Mouse (Mus musculus) embryonic facial prominence, embryonic 15.5 days (tissue): ENCODE results near the gene Ttll6. TPM values are rescaled to one million over a fixed set of nuclear protein-coding genes. Genes with fewer than 3 reads are reported as not detected.
A peak's percentile ranks its signal among the peaks of the same experiment; 100 is the strongest.
"Not testable (repeated sequence)": the region's sequence is repeated elsewhere in the genome, so short reads cannot be mapped to it uniquely, and the experiment has no call there.

ENCODE experiments used
- ATAC-seq: fragments of 200-750 bp; cut with Nextera tagmentation; 2 replicates; pipeline ENCODE4 v1.8.0; 2017; ENCODE audit warnings: low read depth, moderate TSS enrichment; ENCODE audit not compliant: insufficient number of reproducible peaks, low FRiP score, low TSS enrichment
- H3K27ac ChIP-seq: fragments of 300-500 bp; sonication (generic); replicated peaks from 2 replicates; pipeline ENCODE4 v1.5.1; 2015; ENCODE audit warnings: mild to moderate bottlenecking, inconsistent platforms
- H3K27me3 ChIP-seq: fragments of 300-500 bp; sonication (generic); 2 replicates; pipeline ENCODE4 v1.6.1; 2015; ENCODE audit warnings: inconsistent platforms
- H3K36me3 ChIP-seq: fragments of 300-500 bp; sonication (generic); 2 replicates; pipeline ENCODE4 v1.6.1; 2015; ENCODE audit warnings: mild to moderate bottlenecking, inconsistent platforms
- H3K4me1 ChIP-seq: fragments of 300-500 bp; sonication (generic); 2 replicates; pipeline ENCODE4 v1.6.1; 2015; ENCODE audit warnings: inconsistent platforms
- H3K4me2 ChIP-seq: fragments of 300-500 bp; sonication (generic); replicated peaks from 2 replicates; pipeline ENCODE4 v1.6.1; 2015; ENCODE audit warnings: mild to moderate bottlenecking, inconsistent platforms
- H3K4me3 ChIP-seq: fragments of 300-500 bp; sonication (generic); replicated peaks from 2 replicates; pipeline ENCODE4 v1.5.1; 2015; ENCODE audit warnings: mild to moderate bottlenecking, inconsistent platforms
- H3K9ac ChIP-seq: fragments of 300-500 bp; sonication (generic); 2 replicates; pipeline ENCODE4 v1.6.1; 2015; ENCODE audit warnings: inconsistent platforms
- H3K9me3 ChIP-seq: fragments of 300-500 bp; sonication (generic); replicated peaks from 2 replicates; pipeline ENCODE4 v1.6.1; 2016; ENCODE audit warnings: inconsistent platforms
- WGBS: fragments of 180-500 bp; shearing (Covaris S2); methylation state at CpG from one replicate; pipeline ENCODE4 v1.1.7; 2015; 5-methylcytosine and 5-hydroxymethylcytosine counted together
- polyA plus RNA-seq: library from polyadenylated mRNA; unstranded; fragments of >200 nt; fragmentation: Nextera tagmentation; extraction: Ambion mirVana; gene quantifications from 2 replicates; pipeline ENCODE4 v1.2.1, GENCODE M21; 2015

The Ttll6 gene
- polyA plus RNA-seq = 1.1 and 2.4 TPM in 2 replicates

- peaks cover 12% of the 10 kb centered on the region; the same call in 1 of the 2 replicates for H3K27me3 ChIP-seq
- no peaks in the 10 kb centered on the region for H3K36me3 ChIP-seq
- peak within 1 kb of the TSS; percentile 40 for H3K4me2 ChIP-seq
- 12% methylated on average over 16 of the region's 16 CpGs for WGBS
- no peak within 1 kb of the TSS for H3K27ac ChIP-seq
- ATAC-seq = peak; percentile 65; the same call in 1 of the 2 replicates
- no peaks in the 10 kb centered on the region for H3K4me1 ChIP-seq
- no peak within 1 kb of the TSS for H3K9ac ChIP-seq
- H3K9me3 ChIP-seq = no peaks in the 10 kb centered on the region
- H3K4me3 ChIP-seq = peak within 1 kb of the TSS; percentile 9
Observed at GRCm38 (mm10) chr11:96133239-96133865, at the start of gene Ttll6. Gene Ttll6, plus strand, starts transcription at chr11:96133786.

- 87% methylated on average over 6 of the region's 6 CpGs for WGBS
- Histone ChIP-seq H3K27me3 (peaks cover 3% of the 10 kb centered on the region; the same call in 1 of the 2 replicates), H3K36me3 (no peaks in the 10 kb centered on the region), H3K9ac (no peak overlapping the region), H3K9me3 (no peaks in the 10 kb centered on the region), H3K4me2 (no peak overlapping the region), H3K4me3 (no peak overlapping the region), H3K4me1 (no peaks in the 10 kb centered on the region), H3K27ac (no peak overlapping the region)
- no peak for ATAC-seq
Observed at GRCm38 (mm10) chr11:96087981-96088380, 45.6 kb upstream of the Ttll6 start.

DNA sequence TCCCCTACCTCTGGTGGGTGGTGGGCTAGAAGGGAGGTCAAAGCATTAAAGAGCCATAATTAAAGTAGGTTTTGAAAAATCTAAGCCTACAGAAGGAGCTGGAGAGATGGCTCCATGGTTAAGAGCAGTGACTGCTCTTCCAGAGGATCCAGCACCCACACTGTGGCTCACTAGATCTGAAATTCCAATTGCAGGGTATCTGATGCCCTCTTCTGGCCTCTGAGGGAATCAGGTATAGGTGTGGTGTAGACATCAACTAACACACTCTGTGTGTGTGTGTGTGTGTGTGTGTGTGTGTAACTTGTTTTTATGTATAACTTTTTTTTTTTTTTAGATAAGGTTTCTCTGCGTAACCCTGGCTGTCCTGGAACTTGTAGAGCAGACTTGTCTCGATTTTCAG is 42.5 kb upstream of the Ttll6 start:
- no peaks in the 10 kb centered on the region for H3K36me3 ChIP-seq
- no peak overlapping the region for H3K9ac ChIP-seq
- no peak overlapping the region for H3K4me3 ChIP-seq
- H3K27me3 ChIP-seq = peaks cover 5% of the 10 kb centered on the region; the same call in 1 of the 2 replicates
- no peak overlapping the region for H3K4me2 ChIP-seq
- no peaks in the 10 kb centered on the region for H3K4me1 ChIP-seq
- WGBS = 53% methylated on average over 2 of the region's 2 CpGs
- H3K27ac ChIP-seq = no peak overlapping the region
- ATAC-seq = no peak
- H3K9me3 ChIP-seq = no peaks in the 10 kb centered on the region

- H3K36me3 ChIP-seq = no peaks in the 10 kb centered on the region
- H3K27me3 ChIP-seq = peaks cover 5% of the 10 kb centered on the region; the same call in 1 of the 2 replicates
- no peak overlapping the region for H3K4me2 ChIP-seq
- H3K4me3 ChIP-seq = no peak overlapping the region
- 32% methylated on average over 7 of the region's 7 CpGs for WGBS
- ATAC-seq = no peak
- no peaks in the 10 kb centered on the region for H3K4me1 ChIP-seq
- no peak overlapping the region for H3K9ac ChIP-seq
- H3K9me3 ChIP-seq = no peaks in the 10 kb centered on the region
- H3K27ac ChIP-seq = 0 out of 2 replicates have a peak overlapping the region, but pooled peaks have one; percentile 22
Observed at GRCm38 (mm10) chr11:96092674-96093291, 40.8 kb upstream of the Ttll6 start.

DNA sequence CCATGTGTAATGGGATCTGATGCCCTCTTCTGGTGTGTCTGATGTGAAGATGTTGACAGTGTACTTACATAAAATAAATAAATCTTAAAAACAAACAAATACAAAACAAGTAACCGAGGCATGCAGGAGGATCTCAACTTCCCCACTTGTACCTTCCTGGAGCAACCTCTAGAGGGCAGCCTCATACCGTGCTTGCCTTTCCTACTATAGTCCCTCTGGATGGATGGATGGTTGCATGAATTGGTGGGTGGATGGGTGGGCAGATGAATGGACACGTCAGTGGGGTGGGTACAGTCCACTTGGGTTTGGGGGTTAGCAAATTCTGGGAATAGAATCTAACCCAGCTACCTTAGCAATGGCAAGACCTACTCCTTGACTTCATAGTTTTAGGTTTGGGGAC is 40.2 kb upstream of the Ttll6 start:
- no peak for ATAC-seq
- H3K27ac ChIP-seq = 0 out of 2 replicates have a peak overlapping the region, but pooled peaks have one; percentile 22
- no peaks in the 10 kb centered on the region for H3K36me3 ChIP-seq
- no peak overlapping the region for H3K4me3 ChIP-seq
- no peaks in the 10 kb centered on the region for H3K9me3 ChIP-seq
- WGBS = 14% methylated on average over 3 of the region's 3 CpGs
- H3K9ac ChIP-seq = no peak overlapping the region
- peaks cover 5% of the 10 kb centered on the region; the same call in 1 of the 2 replicates for H3K27me3 ChIP-seq
- H3K4me1 ChIP-seq = no peaks in the 10 kb centered on the region
- no peak overlapping the region for H3K4me2 ChIP-seq

- Histone ChIP-seq H3K4me3 (no peak overlapping the region), H3K9me3 (no peaks in the 10 kb centered on the region), H3K4me2 (no peak overlapping the region), H3K4me1 (no peaks in the 10 kb centered on the region), H3K36me3 (no peaks in the 10 kb centered on the region), H3K27ac (no peak overlapping the region), H3K9ac (no peak overlapping the region), H3K27me3 (no peaks in the 10 kb centered on the region)
- 44% methylated on average over 1 of the region's 1 CpGs for WGBS
- ATAC-seq = no peak
Observed at GRCm38 (mm10) chr11:96108376-96108775, 25.2 kb upstream of the Ttll6 start.

DNA sequence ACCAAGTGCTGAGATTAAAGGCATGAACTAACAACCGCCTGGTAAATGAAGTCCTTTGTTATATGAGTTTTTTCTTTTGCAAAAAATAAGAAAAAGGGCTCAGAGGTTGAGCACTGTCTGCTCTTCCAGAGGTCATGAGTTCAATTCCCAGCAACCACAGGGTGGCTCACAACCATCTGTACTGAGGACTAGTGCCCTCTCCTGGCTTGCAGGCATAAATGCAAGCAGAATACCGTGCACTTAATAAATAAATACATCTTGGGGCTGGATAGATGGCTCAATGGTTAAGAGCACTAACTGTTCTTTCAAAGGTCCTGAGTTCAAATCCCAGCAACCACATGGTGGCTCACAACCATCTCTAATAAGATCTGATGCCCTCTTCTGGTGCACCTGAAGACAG is 22.6 kb upstream of the Ttll6 start:
- H3K9me3 ChIP-seq, H3K36me3 ChIP-seq, H3K4me1 ChIP-seq, H3K9ac ChIP-seq, H3K27ac ChIP-seq, ATAC-seq, H3K4me2 ChIP-seq, H3K4me3 ChIP-seq, H3K27me3 ChIP-seq: not testable (repeated sequence)
- WGBS = 57% methylated on average over 2 of the region's 2 CpGs

DNA sequence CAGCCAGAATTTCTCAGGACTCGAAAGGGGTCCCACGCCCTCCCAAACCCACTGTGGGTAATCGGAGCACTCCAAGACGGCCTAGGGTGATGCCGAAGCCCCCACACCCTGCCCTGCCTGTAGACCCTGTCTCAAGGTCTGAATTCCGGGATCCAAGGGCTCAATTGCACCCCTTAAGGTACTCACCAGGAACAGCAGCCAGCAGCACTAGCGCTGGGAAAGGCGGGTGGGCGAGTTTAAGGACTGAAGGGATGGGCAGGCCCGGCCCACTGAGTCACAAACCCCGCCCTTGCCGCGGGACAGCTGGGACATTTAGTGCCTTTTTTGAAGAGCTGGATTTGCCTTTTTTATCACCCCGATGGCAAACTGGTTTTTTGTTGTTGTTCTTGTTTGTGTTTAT is 21.8 kb upstream of the Ttll6 start, which contains the start of gene Calcoco2:
TSS of gene Calcoco2 (minus strand) at position 214 of the 400 bp plus-strand sequence.
- no peak within 1 kb of the TSS for H3K4me2 ChIP-seq
- H3K9ac ChIP-seq = no peak within 1 kb of the TSS
- WGBS = 37% methylated on average over 14 of the region's 14 CpGs
- H3K36me3 ChIP-seq = no peaks in the 10 kb centered on the region
- no peaks in the 10 kb centered on the region for H3K4me1 ChIP-seq
- no peak within 1 kb of the TSS for H3K27ac ChIP-seq
- H3K9me3 ChIP-seq = no peaks in the 10 kb centered on the region
- ATAC-seq = no peak
- no peaks in the 10 kb centered on the region for H3K27me3 ChIP-seq
- no peak within 1 kb of the TSS for H3K4me3 ChIP-seq

DNA sequence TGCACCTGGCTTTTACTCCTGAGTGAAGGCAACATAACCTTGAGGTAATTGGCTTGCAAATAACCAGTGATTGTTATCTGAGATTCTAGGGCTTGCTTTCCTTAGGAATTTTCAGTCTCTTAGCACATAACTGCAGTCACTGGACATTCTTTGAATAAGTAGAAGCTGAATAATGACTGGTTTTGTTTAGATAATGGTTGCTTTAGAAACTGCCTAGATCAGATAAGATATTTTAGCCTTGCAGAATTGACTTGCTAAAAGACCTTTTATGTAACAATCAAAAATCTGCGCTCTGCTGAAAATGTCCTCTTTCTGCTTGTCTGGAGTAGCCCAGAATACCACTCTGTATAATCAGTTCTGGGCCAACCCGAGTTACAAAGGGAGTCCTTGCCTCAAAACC is 19.5 kb upstream of the Ttll6 start:
- no peak for ATAC-seq
- Histone ChIP-seq H3K4me1 (no peaks in the 10 kb centered on the region), H3K9ac (no peak overlapping the region), H3K27me3 (no peaks in the 10 kb centered on the region), H3K36me3 (no peaks in the 10 kb centered on the region), H3K4me2 (no peak overlapping the region), H3K4me3 (no peak overlapping the region), H3K27ac (no peak overlapping the region), H3K9me3 (no peaks in the 10 kb centered on the region)
- 59% methylated on average over 2 of the region's 2 CpGs for WGBS

GRCm38 (mm10) chr11:96115416-96115815 is 18.2 kb upstream of the Ttll6 start:
- Histone ChIP-seq H3K4me2 (no peak overlapping the region), H3K4me1 (no peaks in the 10 kb centered on the region), H3K9me3 (no peaks in the 10 kb centered on the region), H3K4me3 (no peak overlapping the region), H3K9ac (no peak overlapping the region), H3K27me3 (no peaks in the 10 kb centered on the region), H3K36me3 (no peaks in the 10 kb centered on the region), H3K27ac (no peak overlapping the region)
- 91% methylated on average over 6 of the region's 6 CpGs for WGBS
- no peak for ATAC-seq

DNA sequence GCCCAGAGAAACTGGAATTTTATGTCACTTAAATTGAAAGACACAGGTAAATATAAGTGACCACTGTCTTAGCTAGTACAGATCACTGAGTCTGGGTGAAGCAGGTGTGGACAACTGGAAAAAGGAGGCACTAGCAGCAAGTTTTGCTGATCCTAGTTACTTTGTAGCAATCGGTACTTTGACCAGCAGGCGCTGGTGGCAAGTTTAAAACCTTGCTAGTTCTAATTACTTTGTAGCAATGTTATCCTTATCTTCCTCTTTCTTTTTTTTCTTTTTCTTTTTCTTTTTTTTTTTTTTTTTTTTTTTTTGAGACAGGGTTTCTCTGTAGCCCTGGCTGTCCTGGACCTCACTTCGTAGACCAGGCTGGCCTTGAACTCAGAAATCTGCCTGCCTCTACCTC is 17.5 kb upstream of the Ttll6 start:
- 87% methylated on average over 3 of the region's 3 CpGs for WGBS
- Histone ChIP-seq H3K36me3 (no peaks in the 10 kb centered on the region), H3K9me3 (no peaks in the 10 kb centered on the region), H3K4me1 (no peaks in the 10 kb centered on the region), H3K27me3 (no peaks in the 10 kb centered on the region), H3K9ac (no peak overlapping the region), H3K4me3 (no peak overlapping the region), H3K4me2 (no peak overlapping the region), H3K27ac (no peak overlapping the region)
- ATAC-seq = no peak
